Mouse (Mus musculus): Measurements from ENCODE around the gene Kctd3. TPM values are rescaled to one million over a fixed set of nuclear protein-coding genes. Genes with fewer than 3 reads are reported as not detected.

Gene Kctd3
- polyA plus RNA-seq (2012; rRNA removed): 19.8 and 26.9 TPM in 2 replicates

DNA sequence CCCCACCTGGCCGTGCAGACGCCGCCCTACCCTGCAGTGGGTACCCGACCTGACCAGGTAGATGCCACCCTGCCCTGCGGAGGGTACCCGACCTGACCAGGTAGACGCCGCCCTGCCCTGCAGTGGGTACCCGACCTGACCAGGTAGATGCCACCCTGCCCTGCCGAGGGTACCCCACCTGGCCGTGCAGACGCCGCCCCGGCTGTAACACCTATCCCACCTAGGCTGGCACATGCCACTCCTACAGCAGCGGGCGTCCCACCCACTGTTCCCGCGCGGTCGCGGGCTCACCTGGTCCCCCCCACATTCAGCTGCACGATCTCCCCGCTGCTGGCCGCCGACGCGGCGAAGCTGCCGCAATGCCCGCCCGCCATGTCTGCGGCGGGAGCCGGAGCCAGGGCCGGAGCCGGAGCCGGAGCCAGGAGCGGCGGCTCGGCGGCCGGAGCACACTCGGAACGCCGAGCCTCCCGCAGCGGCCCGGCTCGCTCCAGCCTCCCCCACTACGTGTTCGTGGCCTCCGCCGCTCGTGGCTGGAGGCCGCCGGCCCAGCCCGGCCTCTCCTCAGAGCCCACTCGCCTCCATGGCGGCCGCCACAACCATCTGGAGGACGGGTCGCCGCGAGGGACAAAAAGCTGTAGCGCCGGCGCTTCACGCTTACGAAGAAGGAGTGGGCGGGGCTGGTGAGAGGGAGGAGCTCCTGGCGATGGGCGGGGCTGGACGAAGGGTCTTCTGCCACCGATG lies at the start of gene Kctd3:
TSS of gene Kctd3 (minus strand) at position 603 of the 741 bp plus-strand sequence.
- Histone ChIP-seq H3K36me3 (ENCODE audit: control insufficient read depth, insufficient read depth, low read length) (no peaks in the 10 kb centered on the region), H3K4me3 (ENCODE audit: insufficient read depth, low read depth, low read length) (peak within 1 kb of the TSS; percentile 81), H3K27ac (ENCODE audit: insufficient read depth, low read depth, low read length) (no peak within 1 kb of the TSS), H3K27me3 (replicated peaks; ENCODE audit: control insufficient read depth, insufficient read depth, low read length) (no peaks in the 10 kb centered on the region), H3K4me1 (ENCODE audit: control insufficient read depth, insufficient read depth, low read length) (peaks cover 10% of the 10 kb centered on the region; the same call in 1 of the 2 replicates)
- DNase-seq: peak; percentile 97
- under 1% methylated on average over 74 of the region's 74 CpGs for WGBS
- no peak for TF ChIP-seq POLR2A (IDR thresholded peaks at IDR 0.05; ENCODE audit: low read depth, low read length)
- TF ChIP-seq CTCF (conservative IDR thresholded peaks at IDR 0.05; ENCODE audit: insufficient read depth, insufficient read length, low read depth, low read length): no peak

DNA sequence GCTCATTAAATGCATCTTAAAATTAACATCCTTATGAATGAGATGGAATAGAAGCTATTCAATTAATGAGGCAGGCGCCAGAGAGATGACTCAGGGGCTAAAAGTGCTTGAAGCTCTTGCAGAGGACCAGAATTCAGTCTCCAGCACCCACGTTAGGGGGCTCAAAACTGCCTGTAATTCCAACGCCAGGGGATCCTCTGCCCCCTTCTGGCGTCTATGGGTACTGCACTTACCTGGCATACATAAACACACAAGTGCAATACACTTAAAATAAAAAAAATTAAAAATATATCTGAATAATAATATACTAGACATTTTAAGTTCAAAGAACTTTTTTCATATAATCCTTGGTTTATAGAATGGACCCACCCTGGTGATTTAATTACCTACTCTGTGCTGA lies 49.8 kb upstream of the Kctd3 start:
- TF ChIP-seq CTCF (conservative IDR thresholded peaks at IDR 0.05; ENCODE audit: insufficient read depth, insufficient read length, low read depth, low read length): no peak; the same call in 1 of the 2 replicates
- TF ChIP-seq POLR2A (IDR thresholded peaks at IDR 0.05; ENCODE audit: low read depth, low read length): no peak
- Histone ChIP-seq H3K4me1 (ENCODE audit: control insufficient read depth, insufficient read depth, low read length) (no peaks in the 10 kb centered on the region), H3K27ac (ENCODE audit: insufficient read depth, low read depth, low read length) (no peak overlapping the region), H3K27me3 (replicated peaks; ENCODE audit: control insufficient read depth, insufficient read depth, low read length) (no peaks in the 10 kb centered on the region), H3K4me3 (ENCODE audit: insufficient read depth, low read depth, low read length) (no peak overlapping the region), H3K36me3 (ENCODE audit: control insufficient read depth, insufficient read depth, low read length) (no peaks in the 10 kb centered on the region)
- 69% methylated on average over 4 of the region's 4 CpGs for WGBS
- DNase-seq: no peak

DNA sequence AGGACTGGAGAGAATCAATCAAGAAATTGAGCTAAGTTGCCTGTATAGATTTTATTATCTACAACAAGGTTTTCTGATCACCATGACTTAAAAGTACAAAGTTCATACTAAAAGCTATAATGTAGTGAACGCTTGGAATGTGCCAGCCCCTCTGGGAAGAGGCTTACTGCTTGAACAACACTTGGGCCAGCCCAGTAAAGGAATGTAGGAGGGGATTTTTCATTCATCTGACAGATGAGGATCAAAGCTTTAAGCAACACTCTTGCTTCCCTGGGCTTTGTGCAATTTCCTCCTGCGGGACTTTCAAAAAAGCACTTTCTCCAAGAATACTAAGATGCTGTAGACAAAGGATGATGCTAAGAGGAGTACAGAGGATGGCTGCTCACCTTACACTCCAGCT lies 48.3 kb upstream of the Kctd3 start:
- no peak overlapping the region for H3K27ac ChIP-seq (ENCODE audit: insufficient read depth, low read depth, low read length)
- TF ChIP-seq POLR2A (IDR thresholded peaks at IDR 0.05; ENCODE audit: low read depth, low read length) (no peak), CTCF (conservative IDR thresholded peaks at IDR 0.05; ENCODE audit: insufficient read depth, insufficient read length, low read depth, low read length) (no peak)
- 31% methylated on average over 2 of the region's 2 CpGs for WGBS
- H3K36me3 ChIP-seq (ENCODE audit: control insufficient read depth, insufficient read depth, low read length): no peaks in the 10 kb centered on the region
- no peak overlapping the region for H3K4me3 ChIP-seq (ENCODE audit: insufficient read depth, low read depth, low read length)
- H3K4me1 ChIP-seq (ENCODE audit: control insufficient read depth, insufficient read depth, low read length): no peaks in the 10 kb centered on the region
- DNase-seq: no peak
- no peaks in the 10 kb centered on the region for H3K27me3 ChIP-seq (replicated peaks; ENCODE audit: control insufficient read depth, insufficient read depth, low read length)

DNA sequence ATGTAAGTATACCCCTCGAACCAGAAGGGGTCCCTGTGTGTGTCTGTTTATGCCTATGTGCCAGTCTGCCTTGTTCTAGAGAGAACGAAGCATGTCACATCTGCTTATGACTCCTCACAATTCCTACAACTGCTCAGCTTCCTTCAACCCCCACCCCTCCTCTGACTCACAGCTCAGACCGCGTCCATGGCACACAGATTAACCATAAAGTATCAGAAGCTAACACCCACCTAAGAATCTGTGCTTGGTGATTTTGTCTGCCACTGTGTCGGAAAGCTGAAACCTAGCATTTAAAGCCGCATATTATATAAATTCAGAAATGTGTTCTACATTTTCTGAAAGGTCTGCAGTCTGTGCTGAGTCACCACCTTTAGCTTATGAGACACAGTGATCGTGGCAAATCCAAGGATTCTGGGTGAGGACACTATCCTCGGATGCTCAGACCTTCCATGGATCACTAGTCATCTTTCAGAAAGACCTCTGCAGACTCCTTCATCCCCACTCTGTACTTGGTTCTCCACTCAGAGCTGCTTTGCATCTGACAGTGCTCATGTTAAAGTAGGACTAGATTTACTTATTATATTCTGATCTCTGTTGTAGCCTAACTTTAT lies 47.4 kb upstream of the Kctd3 start:
- H3K4me3 ChIP-seq (ENCODE audit: insufficient read depth, low read depth, low read length): no peak overlapping the region
- WGBS: 84% methylated on average over 8 of the region's 8 CpGs
- no peak overlapping the region for H3K27ac ChIP-seq (ENCODE audit: insufficient read depth, low read depth, low read length)
- no peaks in the 10 kb centered on the region for H3K36me3 ChIP-seq (ENCODE audit: control insufficient read depth, insufficient read depth, low read length)
- DNase-seq: no peak
- TF ChIP-seq POLR2A (IDR thresholded peaks at IDR 0.05; ENCODE audit: low read depth, low read length): no peak
- no peak for TF ChIP-seq CTCF (conservative IDR thresholded peaks at IDR 0.05; ENCODE audit: insufficient read depth, insufficient read length, low read depth, low read length)
- no peaks in the 10 kb centered on the region for H3K4me1 ChIP-seq (ENCODE audit: control insufficient read depth, insufficient read depth, low read length)
- no peaks in the 10 kb centered on the region for H3K27me3 ChIP-seq (replicated peaks; ENCODE audit: control insufficient read depth, insufficient read depth, low read length)

DNA sequence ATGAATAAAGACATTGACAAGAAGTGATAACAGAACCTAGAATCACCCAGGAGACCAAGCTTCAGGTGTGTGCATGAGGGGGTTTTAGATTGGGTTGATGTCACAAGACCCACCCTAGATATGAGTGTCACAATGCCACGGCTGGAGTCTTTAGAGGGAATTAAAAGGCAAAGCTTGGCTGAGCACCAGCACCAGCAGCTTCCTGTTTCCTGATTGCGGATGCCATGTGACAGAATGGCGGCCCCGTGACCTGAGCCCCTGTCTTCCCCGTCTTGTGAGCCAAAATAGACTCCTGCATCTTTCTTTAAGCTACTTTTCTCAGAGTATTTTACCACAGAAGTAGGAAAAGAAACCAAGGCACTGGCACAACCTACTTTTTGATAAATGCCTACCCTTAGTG lies 46.5 kb upstream of the Kctd3 start:
- 50% methylated on average over 5 of the region's 5 CpGs for WGBS
- no peak overlapping the region for H3K27ac ChIP-seq (ENCODE audit: insufficient read depth, low read depth, low read length)
- peak; percentile 24 for DNase-seq
- H3K4me1 ChIP-seq (ENCODE audit: control insufficient read depth, insufficient read depth, low read length): no peaks in the 10 kb centered on the region
- TF ChIP-seq CTCF (conservative IDR thresholded peaks at IDR 0.05; ENCODE audit: insufficient read depth, insufficient read length, low read depth, low read length): no peak
- TF ChIP-seq POLR2A (IDR thresholded peaks at IDR 0.05; ENCODE audit: low read depth, low read length): no peak
- H3K4me3 ChIP-seq (ENCODE audit: insufficient read depth, low read depth, low read length): no peak overlapping the region
- H3K36me3 ChIP-seq (ENCODE audit: control insufficient read depth, insufficient read depth, low read length): no peaks in the 10 kb centered on the region
- H3K27me3 ChIP-seq (replicated peaks; ENCODE audit: control insufficient read depth, insufficient read depth, low read length): no peaks in the 10 kb centered on the region

DNA sequence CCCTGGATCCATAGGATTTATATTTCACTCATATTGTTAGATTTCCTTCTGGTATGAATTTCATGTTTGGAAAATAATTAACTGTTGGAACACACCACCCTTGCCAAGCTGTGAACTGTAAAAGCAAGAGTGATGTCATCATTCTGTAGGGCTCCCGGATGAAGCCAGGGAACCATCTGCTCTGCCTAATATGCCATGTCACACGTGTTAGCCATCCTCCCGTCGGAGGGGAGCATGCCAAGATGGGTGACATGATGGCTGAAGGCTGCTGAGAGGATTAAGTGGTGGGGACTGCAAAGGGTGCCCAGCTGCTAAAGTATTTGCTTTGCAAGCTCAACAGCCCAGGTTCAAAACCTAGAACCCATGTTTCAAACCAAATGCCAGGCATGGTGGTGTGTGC lies 44.5 kb upstream of the Kctd3 start:
- Histone ChIP-seq H3K4me3 (ENCODE audit: insufficient read depth, low read depth, low read length) (no peak overlapping the region), H3K27me3 (replicated peaks; ENCODE audit: control insufficient read depth, insufficient read depth, low read length) (no peaks in the 10 kb centered on the region), H3K36me3 (ENCODE audit: control insufficient read depth, insufficient read depth, low read length) (no peaks in the 10 kb centered on the region), H3K4me1 (ENCODE audit: control insufficient read depth, insufficient read depth, low read length) (no peaks in the 10 kb centered on the region), H3K27ac (ENCODE audit: insufficient read depth, low read depth, low read length) (no peak overlapping the region)
- TF ChIP-seq CTCF (conservative IDR thresholded peaks at IDR 0.05; ENCODE audit: insufficient read depth, insufficient read length, low read depth, low read length) (no peak), POLR2A (IDR thresholded peaks at IDR 0.05; ENCODE audit: low read depth, low read length) (no peak)
- no peak for DNase-seq
- WGBS: 91% methylated on average over 4 of the region's 4 CpGs

DNA sequence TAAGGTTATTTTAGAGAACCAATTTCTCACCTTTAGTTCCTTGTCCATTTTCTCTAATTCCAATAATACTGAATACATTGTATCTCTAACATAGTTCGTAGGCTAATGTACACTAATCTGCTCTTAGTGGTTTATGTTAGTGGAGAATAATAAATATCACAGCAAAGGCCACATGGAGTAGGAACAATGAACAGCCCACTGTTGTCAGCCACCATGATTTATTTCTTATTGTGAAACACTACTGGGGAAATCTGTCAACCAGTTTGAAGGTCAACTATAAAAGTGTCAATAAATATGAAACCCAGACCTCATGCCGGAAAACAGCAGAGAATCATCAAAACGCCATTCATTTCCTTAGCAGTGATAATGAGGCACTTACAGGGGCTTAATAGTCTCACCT lies 42.5 kb upstream of the Kctd3 start:
- Histone ChIP-seq H3K4me1 (ENCODE audit: control insufficient read depth, insufficient read depth, low read length) (no peaks in the 10 kb centered on the region), H3K27me3 (replicated peaks; ENCODE audit: control insufficient read depth, insufficient read depth, low read length) (no peaks in the 10 kb centered on the region), H3K27ac (ENCODE audit: insufficient read depth, low read depth, low read length) (no peak overlapping the region), H3K4me3 (ENCODE audit: insufficient read depth, low read depth, low read length) (no peak overlapping the region), H3K36me3 (ENCODE audit: control insufficient read depth, insufficient read depth, low read length) (no peaks in the 10 kb centered on the region)
- no peak for TF ChIP-seq CTCF (conservative IDR thresholded peaks at IDR 0.05; ENCODE audit: insufficient read depth, insufficient read length, low read depth, low read length)
- TF ChIP-seq POLR2A (IDR thresholded peaks at IDR 0.05; ENCODE audit: low read depth, low read length): no peak
- 70% methylated on average over 3 of the region's 3 CpGs for WGBS
- DNase-seq: no peak

Data from kidney, adult 2 months (tissue).